In genomic region chr3:139860831-139861371, GRCm38 (mm10) we compare ENCODE assay signal across 8 mouse cellular contexts.
A peak's percentile ranks its signal among the peaks of the same experiment; 100 is the strongest.
DNase-seq lines count a peak whose midpoint lies in the region; ATAC-seq lines count a peak whose summit lies in the region.

No protein-coding gene starts in this region.

- peak; percentile 79 for ATAC-seq in hindbrain, embryonic 11.5 days (ENCODE audit: low FRiP score)
- ATAC-seq in midbrain, embryonic 13.5 days, result peak; percentile 80

- no peaks in the 10 kb centered on the region for H3K4me1 ChIP-seq in heart, embryonic 10.5 days
- H3K4me1 ChIP-seq in hindbrain, embryonic 11.5 days (replicated peaks; ENCODE audit: control insufficient read depth, insufficient read depth, low read length), result 0 out of 2 replicates have a peak, but pooled peaks cover 2% of the 10 kb centered on the region
- peaks cover 17% of the 10 kb centered on the region for H3K4me1 ChIP-seq in midbrain, embryonic 13.5 days (replicated peaks)

- WGBS in heart, embryonic 10.5 days, result 67% methylated on average over 9 of the region's 9 CpGs
- WGBS in hindbrain, embryonic 11.5 days, result 31% methylated on average over 9 of the region's 9 CpGs
- WGBS in midbrain, embryonic 13.5 days, result 25% methylated on average over 9 of the region's 9 CpGs

- H3K4me3 ChIP-seq in heart, embryonic 10.5 days, result no peak overlapping the region
- no peak overlapping the region for H3K4me3 ChIP-seq in hindbrain, embryonic 11.5 days (ENCODE audit: low read depth, low read length)
- H3K4me3 ChIP-seq in midbrain, embryonic 13.5 days (replicated peaks), result no peak overlapping the region

- H3K4me2 ChIP-seq in hindbrain, embryonic 11.5 days (replicated peaks; ENCODE audit: low read depth, low read length), result no peak overlapping the region
- no peak overlapping the region for H3K4me2 ChIP-seq in midbrain, embryonic 13.5 days (replicated peaks)

- no peak for DNase-seq in heart, embryonic 10.5 days (ENCODE audit: low spot score)
- no peak for DNase-seq in heart, adult 11 months
- DNase-seq in embryo, embryonic 10.5 days (ENCODE audit: low spot score), result peak; percentile 73
- peak; percentile 46 for DNase-seq in hindbrain, embryonic 11.5 days (ENCODE audit: low spot score)
- DNase-seq in c-Kit-positive CD71-positive TER-119-positive erythroid progenitor cells, embryonic 14.5 days (ENCODE audit: low spot score), result no peak
- DNase-seq in ovary, postnatal 10 days (ENCODE audit: low spot score), result no peak
- no peak for DNase-seq in lung, postnatal 36 days

- H3K9ac ChIP-seq in hindbrain, embryonic 11.5 days (ENCODE audit: low read depth, low read length), result no peak overlapping the region
- no peak overlapping the region for H3K9ac ChIP-seq in midbrain, embryonic 13.5 days (replicated peaks)

- H3K36me3 ChIP-seq in heart, embryonic 10.5 days, result no peaks in the 10 kb centered on the region
- H3K36me3 ChIP-seq in hindbrain, embryonic 11.5 days (ENCODE audit: control insufficient read depth, insufficient read depth, low read length), result no peaks in the 10 kb centered on the region
- H3K36me3 ChIP-seq in midbrain, embryonic 13.5 days, result no peaks in the 10 kb centered on the region

- H3K9me3 ChIP-seq in heart, embryonic 10.5 days, result no peaks in the 10 kb centered on the region
- H3K9me3 ChIP-seq in hindbrain, embryonic 11.5 days (ENCODE audit: control insufficient read depth, low read length), result no peaks in the 10 kb centered on the region
- H3K9me3 ChIP-seq in midbrain, embryonic 13.5 days, result no peaks in the 10 kb centered on the region

- no peaks in the 10 kb centered on the region for H3K27me3 ChIP-seq in heart, embryonic 10.5 days (ENCODE audit: insufficient read depth, poor library complexity, severe bottlenecking)
- H3K27me3 ChIP-seq in hindbrain, embryonic 11.5 days (ENCODE audit: control insufficient read depth, insufficient read depth, low read length), result no peaks in the 10 kb centered on the region
- no peaks in the 10 kb centered on the region for H3K27me3 ChIP-seq in midbrain, embryonic 13.5 days

- peak overlapping the region; percentile 65 for H3K27ac ChIP-seq in heart, embryonic 10.5 days
- H3K27ac ChIP-seq in hindbrain, embryonic 11.5 days (ENCODE audit: low read depth, low read length), result peak overlapping the region; percentile 71
- H3K27ac ChIP-seq in midbrain, embryonic 13.5 days, result no peak overlapping the region

Comparison
In these comparisons a context has a peak if more than half of its experiments do, and no peak if none do; other contexts are left out.
1. DNase-seq: peak in embryo, embryonic 10.5 days (single experiment) and hindbrain, embryonic 11.5 days (single experiment); none in heart, embryonic 10.5 days (single experiment), heart, adult 11 months (single experiment), c-Kit-positive CD71-positive TER-119-positive erythroid progenitor cells, embryonic 14.5 days (single experiment), ovary, postnatal 10 days (single experiment) and lung, postnatal 36 days (single experiment).